Mouse (Mus musculus): ENCODE results near the gene Gm13695. TPM values are rescaled to one million over a fixed set of nuclear protein-coding genes. Genes with fewer than 3 reads are reported as not detected.

Gene Gm13695
- 1 to 10 TPM in 1 of 2 experiments, not detected in 1; 8.5 TPM for total RNA-seq (2023)

GRCm38 (mm10) chr2:83967013-83967412 lies at the start of gene Gm13695:
Gm13695 (plus strand) TSS chr2:83967313.

DNA sequence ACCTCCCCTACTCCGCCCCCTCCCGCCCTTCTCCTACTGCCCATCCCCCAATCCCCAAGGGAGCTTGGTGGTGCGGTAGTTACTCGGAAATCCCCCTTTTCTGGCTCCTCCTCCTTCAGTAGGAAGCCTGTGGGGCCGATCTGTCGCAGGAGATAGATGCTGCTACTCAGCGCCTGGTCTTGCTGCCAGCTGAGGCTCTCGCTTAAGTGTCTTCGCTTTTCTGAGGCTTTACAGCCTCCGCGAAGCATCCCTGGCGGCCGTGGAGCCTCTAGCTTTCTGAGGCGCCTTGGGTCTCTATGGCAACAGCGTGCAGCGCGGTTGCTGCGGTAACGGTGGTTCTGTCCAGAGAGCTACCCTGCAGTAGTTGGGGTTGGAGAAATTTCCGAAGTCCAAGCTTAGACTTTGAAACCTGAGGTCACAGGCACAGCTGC lies 26.2 kb upstream of the Gm13695 start, which contains the start of gene Zswim2:
Zswim2 (minus strand) TSS at position 298 of the 431 bp plus-strand sequence.

GRCm38 (mm10) chr2:83955393-83955792 lies 11.7 kb upstream of the Gm13695 start, which contains the start of gene Gm13698:
Gm13698 (plus strand) TSS chr2:83955693.

GRCm38 (mm10) chr2:83961203-83961602 lies 5.9 kb upstream of the Gm13695 start, which contains the start of gene Gm13693:
Gm13693 (plus strand) TSS chr2:83961503.

GRCm38 (mm10) chr2:83972823-83973222 lies 5.7 kb downstream of the Gm13695 start, which contains the start of gene Gm13696:
Gm13696 (plus strand) TSS chr2:83973123.

GRCm38 (mm10) chr2:83978633-83979032 lies 11.5 kb downstream of the Gm13695 start, which contains the start of gene Gm13694:
Gm13694 (plus strand) TSS chr2:83978933.

GRCm38 (mm10) chr2:83984443-83984842 lies 17.3 kb downstream of the Gm13695 start, which contains the start of gene Gm13697:
Gm13697 (plus strand) TSS chr2:83984743.

DNA sequence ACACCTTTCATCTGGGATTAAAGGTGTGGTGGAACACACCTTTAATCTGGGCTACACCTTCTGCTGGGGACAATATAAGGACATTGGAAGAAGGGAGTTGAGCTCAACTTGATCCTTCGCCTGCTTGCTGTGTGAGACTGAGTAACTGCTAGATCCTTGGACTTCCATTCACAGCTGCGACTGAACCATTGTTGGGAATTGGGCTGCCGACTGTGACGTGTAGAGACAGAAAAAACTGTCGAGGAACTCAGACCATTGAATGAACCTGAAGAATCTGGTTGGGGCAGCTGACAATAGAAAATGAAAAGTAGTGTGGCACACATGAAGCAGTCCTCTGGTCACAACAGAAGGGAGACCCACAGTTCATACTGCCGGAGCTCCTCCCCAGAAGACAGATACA lies 23.1 kb downstream of the Gm13695 start, which contains the start of gene Gm13691:
Gm13691 (plus strand) TSS at position 301 of the 400 bp plus-strand sequence.

Other genes starting within 250 kb of the Gm13695 start
- gene Itgav, start 242.9 kb upstream of the Gm13695 start, total RNA-seq (2023) = 10 to 100 TPM; 43.3 to 48.3 TPM
- under 1 TPM; 0.58 to 0.86 TPM for gene Fam171b, start 154.7 kb upstream of the Gm13695 start, total RNA-seq (2023)
- gene Zswim2, start 26.1 kb upstream of the Gm13695 start, total RNA-seq (2023) = not detected
- 1 to 10 TPM; 2.8 to 3.5 TPM for gene Gm13698, start 11.6 kb upstream of the Gm13695 start, total RNA-seq (2023)
- 1 to 10 TPM; 2.8 to 3.5 TPM for gene Gm13693, start 5.8 kb upstream of the Gm13695 start, total RNA-seq (2023)
- gene Gm13696, start 5.8 kb downstream of the Gm13695 start, total RNA-seq (2023) = 1 to 10 TPM; 2.8 to 3.5 TPM
- gene Gm13694, start 11.6 kb downstream of the Gm13695 start, total RNA-seq (2023) = 1 to 10 TPM; 2.8 to 3.5 TPM
- gene Gm13697, start 17.4 kb downstream of the Gm13695 start, total RNA-seq (2023) = 1 to 10 TPM; 2.8 to 3.5 TPM
- 1 to 10 TPM; 2.8 to 3.5 TPM for gene Gm13691, start 23.2 kb downstream of the Gm13695 start, total RNA-seq (2023)